Mouse (Mus musculus) kidney, embryonic 15.5 days (tissue): ENCODE measurements at regions not wholly inside any gene's neighbourhood (a gene's known extent, or its start where the extent isn't known, plus 50 kb on each side); places are given as distances from the start of the nearest gene placed in this dataset.

Experiments used
- ATAC-seq: fragments of 200-750 bp; cut with Nextera tagmentation; replicated peaks from 2 replicates; pipeline ENCODE4 v1.8.0; 2017; ENCODE audit warnings: moderate TSS enrichment; ENCODE audit not compliant: low FRiP score
- H3K27ac ChIP-seq: fragments of 300-500 bp; sonication (generic); 2 replicates; pipeline ENCODE4 v1.5.1; 2015; ENCODE audit warnings: mild to moderate bottlenecking, inconsistent platforms
- H3K27me3 ChIP-seq: fragments of 300-500 bp; sonication (generic); 2 replicates; pipeline ENCODE4 v1.6.1; 2015; ENCODE audit warnings: inconsistent platforms
- H3K36me3 ChIP-seq: fragments of 300-500 bp; sonication (generic); 2 replicates; pipeline ENCODE4 v1.6.1; 2015; ENCODE audit warnings: inconsistent platforms
- H3K4me1 ChIP-seq: fragments of 300-500 bp; sonication (generic); 2 replicates; pipeline ENCODE4 v1.6.1; 2015; ENCODE audit warnings: inconsistent platforms
- H3K4me2 ChIP-seq: fragments of 300-500 bp; sonication (generic); 2 replicates; pipeline ENCODE4 v1.6.1; 2015; ENCODE audit warnings: moderate library complexity, mild to moderate bottlenecking, inconsistent platforms
- H3K4me3 ChIP-seq: fragments of 300-500 bp; sonication (generic); replicated peaks from 2 replicates; pipeline ENCODE4 v1.5.1; 2015; ENCODE audit warnings: mild to moderate bottlenecking, inconsistent platforms
- H3K9ac ChIP-seq: fragments of 300-500 bp; sonication (generic); 2 replicates; pipeline ENCODE4 v1.6.1; 2015; ENCODE audit warnings: mild to moderate bottlenecking, inconsistent platforms
- H3K9me3 ChIP-seq: fragments of 300-500 bp; sonication (generic); replicated peaks from 2 replicates; pipeline ENCODE4 v1.6.1; 2016; ENCODE audit warnings: inconsistent platforms
- WGBS: fragments of 180-500 bp; shearing (Covaris S2); methylation state at CpG from one replicate; pipeline ENCODE4 v1.1.7; 2015; ENCODE audit warnings: mixed read lengths; 5-methylcytosine and 5-hydroxymethylcytosine counted together

GRCm38 (mm10) chr6:100055980-100056379 is 231.3 kb downstream of the Rybp start:
- no peak overlapping the region for H3K4me3 ChIP-seq
- no peak overlapping the region for H3K27ac ChIP-seq
- peaks cover 29% of the 10 kb centered on the region for H3K27me3 ChIP-seq
- H3K9ac ChIP-seq: no peak overlapping the region
- 63% methylated on average over 5 of the region's 5 CpGs for WGBS
- H3K9me3 ChIP-seq: no peaks in the 10 kb centered on the region
- no peaks in the 10 kb centered on the region for H3K36me3 ChIP-seq
- no peak overlapping the region for H3K4me2 ChIP-seq
- peaks cover 19% of the 10 kb centered on the region for H3K4me1 ChIP-seq
- ATAC-seq: no peak

GRCm38 (mm10) chr6:100052955-100053795 is 234.1 kb downstream of the Rybp start:
- peaks cover 20% of the 10 kb centered on the region for H3K27me3 ChIP-seq
- H3K4me2 ChIP-seq: no peak overlapping the region
- no peak overlapping the region for H3K9ac ChIP-seq
- H3K4me3 ChIP-seq: no peak overlapping the region
- peaks cover 10% of the 10 kb centered on the region for H3K4me1 ChIP-seq
- H3K9me3 ChIP-seq: no peaks in the 10 kb centered on the region
- H3K36me3 ChIP-seq: no peaks in the 10 kb centered on the region
- peak; percentile 63 for ATAC-seq
- 48% methylated on average over 8 of the region's 8 CpGs for WGBS
- H3K27ac ChIP-seq: no peak overlapping the region

GRCm38 (mm10) chr6:100052406-100052805 is 234.9 kb downstream of the Rybp start:
- H3K36me3 ChIP-seq: no peaks in the 10 kb centered on the region
- 88% methylated on average over 4 of the region's 4 CpGs for WGBS
- no peak overlapping the region for H3K9ac ChIP-seq
- peaks cover 10% of the 10 kb centered on the region for H3K4me1 ChIP-seq
- no peak overlapping the region for H3K4me3 ChIP-seq
- no peak for ATAC-seq
- no peak overlapping the region for H3K27ac ChIP-seq
- H3K27me3 ChIP-seq: peaks cover 26% of the 10 kb centered on the region
- H3K4me2 ChIP-seq: no peak overlapping the region
- no peaks in the 10 kb centered on the region for H3K9me3 ChIP-seq

GRCm38 (mm10) chr6:100049036-100049435 is 238.2 kb downstream of the Rybp start:
- Histone ChIP-seq H3K4me3 (no peak overlapping the region), H3K9me3 (no peaks in the 10 kb centered on the region), H3K27me3 (peaks cover 35% of the 10 kb centered on the region), H3K4me2 (no peak overlapping the region), H3K4me1 (peaks cover 22% of the 10 kb centered on the region), H3K27ac (no peak overlapping the region), H3K36me3 (no peaks in the 10 kb centered on the region), H3K9ac (no peak overlapping the region)
- WGBS: 91% methylated on average over 3 of the region's 3 CpGs
- ATAC-seq: no peak

GRCm38 (mm10) chr6:100046186-100046990 is 240.9 kb downstream of the Rybp start:
- Histone ChIP-seq H3K4me1 (peaks cover 12% of the 10 kb centered on the region), H3K27me3 (peaks cover 36% of the 10 kb centered on the region), H3K9me3 (no peaks in the 10 kb centered on the region), H3K4me3 (no peak overlapping the region), H3K9ac (no peak overlapping the region), H3K27ac (no peak overlapping the region), H3K4me2 (no peak overlapping the region), H3K36me3 (no peaks in the 10 kb centered on the region)
- ATAC-seq: no peak
- WGBS: 21% methylated on average over 12 of the region's 12 CpGs

- H3K36me3 ChIP-seq: no peaks in the 10 kb centered on the region
- H3K9ac ChIP-seq: no peak overlapping the region
- H3K4me2 ChIP-seq: no peak overlapping the region
- no peak for ATAC-seq
- 82% methylated on average over 6 of the region's 6 CpGs for WGBS
- peaks cover 48% of the 10 kb centered on the region for H3K27me3 ChIP-seq
- H3K27ac ChIP-seq: no peak overlapping the region
- H3K9me3 ChIP-seq: no peaks in the 10 kb centered on the region
- peaks cover 12% of the 10 kb centered on the region for H3K4me1 ChIP-seq
- no peak overlapping the region for H3K4me3 ChIP-seq
Measured at GRCm38 (mm10) chr6:100045109-100045508, 242.2 kb downstream of the Rybp start.

GRCm38 (mm10) chr6:100041161-100041560 is 246.1 kb downstream of the Rybp start:
- H3K4me2 ChIP-seq: no peak overlapping the region
- no peaks in the 10 kb centered on the region for H3K36me3 ChIP-seq
- H3K9me3 ChIP-seq: no peaks in the 10 kb centered on the region
- H3K27ac ChIP-seq: no peak overlapping the region
- H3K4me3 ChIP-seq: no peak overlapping the region
- peaks cover 36% of the 10 kb centered on the region for H3K27me3 ChIP-seq
- 44% methylated on average over 5 of the region's 5 CpGs for WGBS
- ATAC-seq: no peak
- H3K9ac ChIP-seq: no peak overlapping the region
- peaks cover 6% of the 10 kb centered on the region for H3K4me1 ChIP-seq

GRCm38 (mm10) chr6:100040459-100040984 is 246.8 kb downstream of the Rybp start:
- no peaks in the 10 kb centered on the region for H3K4me1 ChIP-seq
- ATAC-seq: no peak
- no peak overlapping the region for H3K9ac ChIP-seq
- H3K27me3 ChIP-seq: peaks cover 35% of the 10 kb centered on the region
- H3K4me2 ChIP-seq: no peak overlapping the region
- H3K9me3 ChIP-seq: no peaks in the 10 kb centered on the region
- WGBS: 47% methylated on average over 7 of the region's 7 CpGs
- H3K36me3 ChIP-seq: no peaks in the 10 kb centered on the region
- no peak overlapping the region for H3K4me3 ChIP-seq
- H3K27ac ChIP-seq: no peak overlapping the region

- WGBS: 80% methylated on average over 10 of the region's 10 CpGs
- H3K27me3 ChIP-seq: peaks cover 40% of the 10 kb centered on the region
- H3K27ac ChIP-seq: no peak overlapping the region
- H3K4me3 ChIP-seq: no peak overlapping the region
- no peaks in the 10 kb centered on the region for H3K9me3 ChIP-seq
- no peak for ATAC-seq
- H3K4me1 ChIP-seq: no peaks in the 10 kb centered on the region
- no peak overlapping the region for H3K9ac ChIP-seq
- no peaks in the 10 kb centered on the region for H3K36me3 ChIP-seq
- H3K4me2 ChIP-seq: no peak overlapping the region
Measured at GRCm38 (mm10) chr6:100032701-100033100, 254.6 kb downstream of the Rybp start.

- Histone ChIP-seq H3K4me2 (no peak overlapping the region), H3K9ac (no peak overlapping the region), H3K9me3 (no peaks in the 10 kb centered on the region), H3K4me1 (no peaks in the 10 kb centered on the region), H3K36me3 (no peaks in the 10 kb centered on the region), H3K27ac (no peak overlapping the region), H3K4me3 (no peak overlapping the region), H3K27me3 (peaks cover 35% of the 10 kb centered on the region)
- WGBS: 43% methylated on average over 2 of the region's 2 CpGs
- ATAC-seq: no peak
Measured at GRCm38 (mm10) chr6:100030522-100030921, 256.8 kb downstream of the Rybp start.

GRCm38 (mm10) chr6:100030010-100030409 is 257.3 kb downstream of the Rybp start:
- no peak for ATAC-seq
- H3K27ac ChIP-seq: no peak overlapping the region
- no peaks in the 10 kb centered on the region for H3K4me1 ChIP-seq

GRCm38 (mm10) chr6:100027524-100027923 is 259.8 kb downstream of the Rybp start:
- Histone ChIP-seq H3K4me2 (no peak overlapping the region), H3K27ac (no peak overlapping the region), H3K4me1 (no peaks in the 10 kb centered on the region), H3K4me3 (no peak overlapping the region), H3K36me3 (no peaks in the 10 kb centered on the region), H3K9ac (no peak overlapping the region), H3K27me3 (peaks cover 27% of the 10 kb centered on the region; the same call in 1 of the 2 replicates), H3K9me3 (no peaks in the 10 kb centered on the region)
- 54% methylated on average over 5 of the region's 5 CpGs for WGBS
- no peak for ATAC-seq

More at GRCm38 (mm10) chr6:100030010-100030409, 257.3 kb downstream of the Rybp start:
- H3K4me2 ChIP-seq: no peak overlapping the region
- no peaks in the 10 kb centered on the region for H3K9me3 ChIP-seq
- H3K27me3 ChIP-seq: peaks cover 35% of the 10 kb centered on the region
- H3K36me3 ChIP-seq: no peaks in the 10 kb centered on the region
- H3K9ac ChIP-seq: no peak overlapping the region
- H3K4me3 ChIP-seq: no peak overlapping the region
- 58% methylated on average over 9 of the region's 9 CpGs for WGBS
